Mouse (Mus musculus) heart, postnatal 0 days (tissue): ENCODE data around the gene App.

Source experiments
- CTCF ChIP-seq: IDR thresholded peaks from 2 replicates; pipeline ENCODE4 v1.5.1; 2016; ENCODE audit warnings: antibody characterized with exemption, control low read depth, low read depth
- EP300 ChIP-seq: IDR thresholded peaks from 2 replicates; pipeline ENCODE4 v1.6.1; 2016; ENCODE audit warnings: antibody characterized with exemption, low read depth

DNA sequence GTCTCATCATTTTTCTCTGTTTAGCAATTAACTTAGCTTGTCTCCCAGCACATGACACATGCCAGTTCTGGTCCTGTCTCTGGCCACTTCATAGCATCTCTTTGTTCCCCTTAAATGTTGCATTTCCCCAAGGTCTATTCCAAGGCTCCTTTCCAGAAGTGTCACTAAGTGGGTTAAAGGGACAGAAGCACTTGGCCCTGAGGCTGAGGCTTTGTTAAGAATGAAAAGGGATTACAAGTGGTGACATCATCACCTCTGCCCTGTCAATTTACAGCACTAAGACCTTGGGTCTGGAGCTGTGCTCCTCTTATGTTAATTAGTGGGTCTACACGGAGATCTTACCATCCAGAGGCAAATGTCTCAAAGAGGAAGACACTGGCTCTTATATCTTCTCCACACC lies 56.0 kb downstream of the App start:
- TF ChIP-seq CTCF (no peak), EP300 (no peak)
